Mouse (Mus musculus) liver, adult 2 months (tissue): Measurements from ENCODE around the gene Lrfn1.
"Not testable (repeated sequence)": the region's sequence is repeated elsewhere in the genome, so short reads cannot be mapped to it uniquely, and the experiment has no call there.

ENCODE experiments used
- CTCF ChIP-seq: fragments of 200-500 bp; IDR thresholded peaks from 2 replicates; pipeline ENCODE4 v1.5.1; 2011; ENCODE audit warnings: low read depth, low read length, control low read depth
- POLR2A ChIP-seq: fragments of 200-500 bp; IDR thresholded peaks from 2 replicates; pipeline ENCODE4 v1.6.1; 2011; ENCODE audit warnings: low read length, control low read depth; ENCODE audit not compliant: insufficient read depth; ENCODE audit errors: extremely low read depth

DNA sequence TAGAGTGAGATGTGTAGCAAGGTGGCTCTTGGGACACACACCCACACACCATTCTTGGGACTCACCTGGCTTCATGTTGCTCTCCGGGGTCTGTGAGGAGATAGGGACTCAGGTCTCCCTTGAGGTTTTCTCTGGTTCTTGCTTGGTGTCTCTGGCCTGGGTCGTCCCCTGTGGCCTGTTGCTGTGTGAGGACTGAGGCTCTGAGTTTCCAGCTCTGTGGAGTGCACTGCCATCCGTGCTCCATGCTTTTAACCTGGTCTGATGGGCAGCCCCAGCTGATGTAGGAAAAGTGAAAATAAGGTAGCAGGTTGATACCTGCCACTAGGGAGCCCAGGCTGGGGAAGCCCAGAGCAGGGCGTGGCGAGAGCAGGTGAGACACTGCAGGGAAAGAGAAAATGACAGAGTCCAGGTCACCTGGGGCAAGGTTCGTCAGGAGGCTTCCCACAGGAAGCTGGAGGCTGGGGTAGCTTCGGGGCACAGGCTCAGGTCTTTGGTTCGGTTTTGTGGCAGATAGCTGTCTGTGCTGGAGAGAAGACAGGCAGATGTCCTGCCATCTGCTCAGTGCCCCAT is 58.7 kb downstream of the Lrfn1 start, which contains the start of gene Ifnl2:
- TF ChIP-seq POLR2A, CTCF: not testable (repeated sequence)
